Mouse (Mus musculus): ENCODE measurements around the gene Agfg2.
"Not testable (repeated sequence)": the region's sequence is repeated elsewhere in the genome, so short reads cannot be mapped to it uniquely, and the experiment has no call there.

Gene Agfg2

GRCm38 (mm10) chr5:137684294-137685123 lies at the start of gene Agfg2:
Gene Agfg2 (minus strand): TSS chr5:137684726.
- peak; percentile 100 for DNase-seq

- no peak for DNase-seq
Measured at GRCm38 (mm10) chr5:137733638-137734288, 49.2 kb upstream of the Agfg2 start.

DNA sequence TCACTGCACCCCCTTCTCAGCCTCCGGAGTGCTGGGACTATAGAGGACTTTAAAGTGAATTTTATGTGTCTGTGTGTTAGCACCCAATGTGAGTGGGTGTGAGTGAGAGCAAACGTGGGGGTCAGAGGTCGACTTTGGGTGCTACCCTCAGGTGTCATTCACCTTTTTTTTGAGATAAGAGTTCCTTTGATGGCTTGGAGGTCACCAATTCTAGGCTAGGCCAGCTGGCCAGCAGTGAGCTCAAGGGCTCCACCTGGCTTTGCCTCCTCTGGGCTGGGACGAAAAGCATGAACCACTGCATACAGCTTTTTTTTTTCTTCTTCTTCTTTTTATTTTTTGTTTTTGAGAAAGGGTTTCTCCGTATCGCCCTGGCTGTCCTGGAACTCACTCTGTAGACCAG lies 42.2 kb upstream of the Agfg2 start:
- DNase-seq = no peak

DNA sequence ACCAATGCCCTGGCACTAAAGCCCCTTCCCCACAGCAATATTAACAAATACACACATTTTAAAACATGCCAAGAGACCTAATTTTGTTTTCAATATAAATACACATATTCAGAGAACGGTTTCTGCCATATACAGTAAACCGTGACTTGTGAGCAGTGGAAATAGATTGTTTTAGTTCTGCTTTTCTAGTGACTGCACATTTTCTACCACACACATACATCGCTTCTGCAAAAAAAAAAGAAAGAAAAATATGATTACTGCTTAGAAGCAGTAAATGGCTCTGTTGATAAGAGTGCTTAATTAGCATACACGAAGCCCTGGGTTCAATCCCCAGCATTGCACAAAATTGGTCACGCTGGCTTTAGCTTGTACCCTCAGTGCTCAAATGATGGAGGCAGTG lies 39.3 kb upstream of the Agfg2 start:
- DNase-seq = no peak

DNA sequence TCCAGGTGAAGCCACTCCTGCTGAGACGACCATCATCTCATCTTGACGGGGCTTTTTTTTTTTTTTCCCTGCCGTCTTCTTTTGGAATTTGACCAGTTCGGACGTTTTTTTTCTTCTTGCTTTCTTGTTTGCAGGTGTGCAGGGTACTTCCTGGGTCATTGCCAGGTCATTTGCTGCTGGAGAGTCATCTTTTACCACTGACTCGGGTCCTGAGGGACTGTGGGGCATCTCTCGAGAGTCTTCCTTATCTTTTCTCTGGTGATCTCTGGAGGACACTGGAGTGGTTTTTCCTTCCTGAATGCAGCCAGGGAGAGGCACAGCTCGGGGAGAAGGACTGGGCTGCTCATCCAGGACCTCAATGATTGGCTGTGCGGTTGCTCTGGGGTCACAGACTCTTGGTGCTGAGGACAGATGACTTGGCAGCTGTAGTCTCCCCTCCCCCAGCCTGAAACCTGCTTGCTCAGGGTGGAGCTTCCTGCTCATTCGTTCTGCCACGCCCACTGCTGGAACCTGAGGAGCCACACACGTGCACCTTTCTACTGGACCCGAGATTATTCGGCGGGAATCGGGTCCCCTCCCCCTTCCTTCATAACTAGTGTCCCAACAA lies 36.1 kb upstream of the Agfg2 start:
- not testable (repeated sequence) for DNase-seq

- DNase-seq = no peak
Measured at GRCm38 (mm10) chr5:137719088-137719487, 34.6 kb upstream of the Agfg2 start.

DNA sequence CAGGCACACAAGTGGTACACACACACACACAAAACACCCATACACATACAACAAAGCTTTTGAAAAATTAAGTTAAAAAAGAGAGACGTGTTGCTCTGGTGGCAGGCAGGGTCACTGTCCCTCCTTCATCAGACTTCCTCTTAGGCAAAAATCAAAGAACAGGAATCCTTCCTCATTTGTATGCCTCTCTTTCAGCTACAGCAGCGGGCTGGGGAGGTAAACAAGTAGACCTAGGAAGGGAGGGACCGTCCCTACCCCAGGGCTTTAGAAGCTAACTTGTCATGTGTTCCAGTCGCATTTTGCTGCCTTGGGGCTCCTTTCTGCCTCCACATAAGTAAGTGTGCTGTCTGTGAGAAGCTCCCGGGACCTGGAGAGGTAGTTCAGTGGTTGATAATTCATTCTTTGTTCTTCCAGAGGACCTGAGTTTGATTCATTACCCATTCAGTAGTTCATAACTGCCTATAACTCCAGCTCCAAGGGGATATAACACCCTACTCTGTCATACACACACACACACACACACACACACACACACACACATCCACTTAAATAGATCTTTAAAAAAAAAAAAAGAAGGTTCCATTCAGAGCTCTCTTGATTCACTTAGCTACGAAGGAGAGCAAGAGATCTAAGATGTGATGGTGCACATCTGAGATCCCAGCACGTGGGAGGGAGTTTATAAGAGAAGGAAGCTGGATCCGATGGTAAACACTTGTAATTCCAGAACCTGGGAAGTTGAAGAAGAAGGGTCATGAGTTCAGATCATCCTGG lies 33.7 kb upstream of the Agfg2 start:
- no peak for DNase-seq

DNA sequence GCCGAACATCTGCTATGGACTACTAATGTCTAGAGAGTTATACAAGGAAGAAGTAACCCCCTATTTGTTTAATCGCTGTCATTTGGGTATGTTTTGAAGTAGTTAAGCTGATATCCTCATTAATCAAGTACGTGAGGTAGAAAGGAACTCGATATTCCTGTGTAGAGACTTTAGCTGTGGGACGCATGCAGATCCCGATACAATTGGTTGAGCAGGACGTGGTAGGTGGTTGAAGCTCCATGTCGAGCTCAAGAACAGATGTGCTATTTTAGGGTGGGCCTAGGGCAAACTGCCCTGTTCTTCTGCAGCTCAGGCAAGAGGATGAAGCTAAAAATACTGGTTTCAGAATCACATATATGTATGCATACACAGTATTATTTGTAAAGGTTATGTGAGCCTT lies 31.2 kb upstream of the Agfg2 start:
- DNase-seq = no peak

GRCm38 (mm10) chr5:137713454-137713853 lies 28.9 kb upstream of the Agfg2 start:
- no peak for DNase-seq

GRCm38 (mm10) chr5:137706913-137707633 lies 22.5 kb upstream of the Agfg2 start:
- no peak for DNase-seq

GRCm38 (mm10) chr5:137705242-137705641 lies 20.7 kb upstream of the Agfg2 start:
- DNase-seq = no peak

DNA sequence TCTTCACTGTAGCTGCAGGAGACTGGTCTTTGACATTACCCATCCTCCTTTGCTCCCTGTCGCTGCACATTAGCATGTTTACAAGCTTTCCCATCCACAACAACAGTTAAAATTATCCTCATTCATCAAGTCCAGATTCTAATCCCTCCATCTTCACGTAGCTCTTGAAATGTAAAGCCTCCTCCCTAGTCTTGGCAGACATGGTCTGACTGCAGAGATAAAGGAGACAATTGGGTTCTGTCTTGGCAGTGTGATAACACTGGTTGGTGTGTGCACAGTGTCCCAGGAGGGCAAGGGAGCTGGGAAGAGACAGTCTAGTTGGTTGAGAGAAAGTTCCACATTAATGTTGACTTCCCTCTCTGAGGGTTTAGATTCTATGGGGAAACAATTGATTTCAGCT lies 15.3 kb upstream of the Agfg2 start:
- DNase-seq = no peak

DNA sequence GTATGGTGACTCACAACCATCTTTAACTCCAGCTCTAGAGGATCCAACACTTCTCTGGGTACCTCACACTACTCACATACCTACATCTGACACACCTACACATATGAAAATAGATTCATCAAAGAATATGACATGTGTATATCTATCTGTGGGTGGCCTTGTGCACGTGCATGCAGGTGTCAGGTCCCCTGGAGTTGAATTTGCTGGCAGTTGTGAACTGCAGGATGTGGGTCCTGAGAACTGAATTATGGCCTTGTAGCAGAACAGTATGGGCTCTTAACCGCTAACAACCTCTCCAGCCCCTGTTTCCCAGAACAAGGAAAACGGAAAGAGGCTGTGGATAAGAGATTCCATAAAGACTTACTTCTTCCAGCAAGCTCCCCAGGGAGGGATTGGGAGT lies 14.6 kb upstream of the Agfg2 start:
- DNase-seq = no peak

DNA sequence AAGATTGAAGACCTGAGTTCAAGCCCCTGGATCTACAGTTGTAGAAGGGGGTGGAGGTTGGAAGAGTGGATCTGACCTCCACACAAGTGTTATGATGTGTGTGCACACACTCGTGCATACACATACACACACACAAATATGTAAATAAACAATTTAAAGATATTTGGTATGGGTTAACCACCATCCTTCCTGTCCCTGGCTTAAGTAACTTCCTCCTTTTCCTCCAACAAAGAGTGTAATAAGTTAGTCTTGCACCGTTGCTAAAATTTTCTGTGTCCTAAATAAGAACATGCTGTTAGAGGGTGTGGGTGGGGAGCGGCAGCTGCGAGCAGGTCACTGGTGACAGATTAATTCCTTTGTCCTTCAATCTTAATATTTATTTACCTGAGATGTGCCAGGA lies 11.4 kb upstream of the Agfg2 start:
- DNase-seq = no peak

- no peak for DNase-seq
Measured at GRCm38 (mm10) chr5:137694796-137695195, 10.3 kb upstream of the Agfg2 start.

- no peak for DNase-seq
Measured at GRCm38 (mm10) chr5:137691881-137692280, 7.4 kb upstream of the Agfg2 start.

- DNase-seq = no peak
Measured at GRCm38 (mm10) chr5:137690531-137690930, 6.0 kb upstream of the Agfg2 start.

DNA sequence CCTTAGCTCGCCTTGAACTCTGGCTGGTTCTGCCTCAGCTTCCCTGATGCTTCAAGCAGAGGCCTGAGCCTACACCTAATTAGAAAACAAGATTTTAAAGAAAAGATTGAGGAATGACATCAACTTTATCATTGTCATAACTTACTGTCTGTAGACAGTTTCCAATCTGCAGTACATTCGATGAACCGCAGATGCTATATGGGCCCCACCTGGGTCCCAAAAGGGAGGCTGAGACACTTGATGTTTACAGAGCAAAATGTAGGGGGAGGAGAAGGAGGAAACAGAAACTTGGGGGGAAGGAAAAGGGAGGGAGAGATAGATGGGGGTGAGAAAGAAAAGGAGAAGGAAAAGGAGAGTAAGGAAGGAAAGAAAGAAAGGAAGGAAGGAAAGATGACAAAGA lies 5.4 kb upstream of the Agfg2 start:
- DNase-seq = no peak

DNA sequence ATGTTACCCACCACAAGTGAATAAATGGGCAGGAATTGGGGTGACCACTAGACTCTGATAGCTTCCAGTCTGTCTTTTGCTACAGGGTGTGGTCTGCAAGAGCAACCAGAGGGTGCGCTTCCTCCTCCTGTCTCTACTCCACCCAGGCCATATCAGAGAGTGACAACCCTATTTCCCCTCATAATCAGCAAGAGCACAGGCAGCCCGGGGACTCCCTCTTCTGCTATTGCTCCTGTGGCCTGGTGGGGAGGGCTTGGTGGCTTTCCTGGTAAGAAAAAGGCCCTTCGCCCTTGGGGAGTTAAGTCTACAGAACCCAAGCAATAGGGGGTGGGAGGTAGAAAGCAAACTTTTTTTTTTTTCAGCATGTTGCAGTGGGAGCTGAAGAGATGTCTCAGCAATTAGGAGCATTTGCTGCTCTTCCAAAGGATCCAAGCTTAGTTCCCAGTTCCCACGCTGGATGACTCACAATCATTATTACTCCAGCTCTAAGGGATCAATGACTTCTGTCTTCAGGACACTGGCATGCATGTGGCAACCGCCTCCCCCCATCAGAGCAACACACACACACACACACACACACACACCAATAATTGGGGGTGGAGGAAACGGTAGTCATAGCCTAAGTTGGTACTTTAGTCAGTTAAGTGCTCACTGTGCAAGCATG lies 1.7 kb upstream of the Agfg2 start:
- no peak for DNase-seq

DNA sequence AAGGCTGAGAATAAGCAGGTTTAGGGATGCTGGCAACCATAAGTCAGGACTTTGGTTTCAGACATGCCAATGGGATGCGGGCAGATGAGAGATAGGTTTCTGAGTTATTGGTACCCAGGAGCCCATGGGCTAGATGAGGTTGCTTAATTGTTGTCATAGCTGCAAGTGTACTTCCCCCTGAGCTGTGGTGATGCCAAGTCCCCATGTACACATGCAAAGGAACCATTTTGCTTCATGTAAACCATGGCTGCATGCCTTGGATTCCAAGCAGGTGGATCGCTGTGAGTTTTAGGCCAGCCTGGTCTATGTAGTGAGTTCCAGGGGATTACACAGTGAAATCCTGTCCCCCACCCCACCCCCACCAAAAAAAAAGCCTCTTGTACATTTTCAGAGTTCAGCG lies 1.1 kb upstream of the Agfg2 start:
- DNase-seq = no peak

DNA sequence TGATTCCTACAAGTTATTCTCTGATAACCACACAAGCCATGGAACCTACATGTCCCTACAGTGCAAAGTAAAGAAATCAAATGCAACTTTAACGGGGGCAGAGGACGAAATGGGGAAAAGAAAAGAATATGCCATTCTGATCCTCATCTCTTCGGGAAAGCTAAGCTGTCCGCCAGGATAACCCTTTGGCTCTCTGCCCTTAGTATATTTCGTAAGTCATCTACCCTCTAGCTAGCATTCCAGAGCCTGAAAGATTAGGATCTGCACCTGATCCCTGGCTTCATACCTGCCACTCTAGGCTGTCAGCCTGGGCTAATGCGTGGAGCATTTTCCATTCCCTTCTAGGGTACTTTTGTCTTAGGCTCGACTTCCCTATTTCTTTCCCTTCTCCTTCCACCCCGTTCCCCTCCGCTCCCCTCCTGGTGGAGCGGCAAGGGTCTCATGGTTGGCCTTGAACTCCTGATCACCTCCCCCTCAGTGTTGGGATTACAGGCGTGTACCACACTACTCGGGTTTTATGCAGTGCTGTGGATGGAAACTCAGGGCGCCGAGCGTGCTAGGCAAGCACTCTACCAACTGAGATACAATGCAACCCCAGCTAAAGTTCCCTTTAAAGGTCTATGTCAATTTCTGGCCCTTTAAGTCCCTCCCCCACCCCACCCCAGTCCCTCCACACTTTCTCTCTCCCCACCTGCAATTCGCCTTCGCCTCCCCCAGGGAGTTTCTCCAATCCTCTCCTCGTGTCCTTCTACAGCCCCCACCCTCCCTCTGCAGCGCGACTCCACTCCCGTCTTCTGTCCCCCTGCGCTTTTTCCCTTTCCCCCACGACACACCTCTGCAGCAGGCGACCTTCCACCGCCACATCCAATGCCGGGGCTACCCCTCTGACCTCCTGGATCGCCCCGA lies 885 bp downstream of the Agfg2 start:
- no peak for DNase-seq

All from right cerebral cortex, adult 18-20 months (tissue).